Mouse (Mus musculus): ENCODE measurements around the gene Smoc2.

- TF ChIP-seq CTCF (IDR thresholded peaks at IDR 0.05; ENCODE audit: extremely low read depth, insufficient read depth, insufficient read length, insufficient replicate concordance): no peak
- TF ChIP-seq POLR2A (IDR thresholded peaks at IDR 0.05; ENCODE audit: low read depth, low read length): no peak
These were observed 36.7 kb upstream of the Smoc2 start for GRCm38 (mm10) chr17:14242634-14243033.

Data from spleen, adult 2 months (tissue).